Mouse (Mus musculus) embryonic fibroblast, embryonic 13.5 days (primary cell): ENCODE measurements at regions not wholly inside any gene's neighbourhood (a gene's known extent, or its start where the extent isn't known, plus 50 kb on each side); places are given as distances from the start of the nearest gene placed in this dataset.

ENCODE experiments used
- CTCF ChIP-seq: IDR thresholded peaks from 2 replicates; pipeline ENCODE4 v1.5.1; 2011; ENCODE audit warnings: mild to moderate bottlenecking, control low read depth, low read length, moderate library complexity, borderline replicate concordance; ENCODE audit not compliant: insufficient read depth
- POLR2A ChIP-seq: IDR thresholded peaks from 2 replicates; pipeline ENCODE4 v1.6.1; 2011; ENCODE audit warnings: low read depth, mild to moderate bottlenecking, control low read depth, low read length, moderate library complexity

GRCm38 (mm10) chr6:84381571-84381970 is 212.1 kb downstream of the Cyp26b1 start:
- TF ChIP-seq CTCF (no peak), POLR2A (no peak)
